Mouse (Mus musculus) hindlimb bud, embryonic 11.5 days (tissue): ENCODE measurements around the gene C87414.
"Not testable (repeated sequence)": the region's sequence is repeated elsewhere in the genome, so short reads cannot be mapped to it uniquely, and the experiment has no call there.

Source experiments
- DNase-seq: peaks from one replicate; pipeline ENCODE4 v3.0.0-alpha.2; 2012; ENCODE audit warnings: low read depth, low spot score; ENCODE audit errors: extremely low spot score

C87414 gene

DNA sequence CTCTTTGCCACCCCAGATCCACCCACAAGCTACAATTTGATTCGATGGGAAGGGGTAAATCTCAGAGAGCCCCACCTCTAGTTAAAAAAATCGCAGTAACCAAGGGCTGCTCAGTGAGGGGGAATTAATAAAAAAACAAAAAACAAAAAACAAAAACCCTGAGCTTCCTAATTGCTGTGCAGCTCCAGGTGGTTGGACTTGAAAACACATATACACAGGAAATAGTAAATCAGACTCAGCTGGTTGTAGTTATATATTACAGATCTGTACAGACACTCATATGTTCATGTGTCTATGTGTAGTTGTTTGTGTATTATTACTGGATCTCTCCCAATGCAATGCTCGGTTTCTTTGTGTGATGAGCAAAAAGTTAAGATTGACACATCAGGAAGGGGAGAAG lies at the start of gene C87414:
Gene C87414 (minus strand): TSS at position 101 of the 400 bp plus-strand sequence.
- DNase-seq, result not testable (repeated sequence)

DNA sequence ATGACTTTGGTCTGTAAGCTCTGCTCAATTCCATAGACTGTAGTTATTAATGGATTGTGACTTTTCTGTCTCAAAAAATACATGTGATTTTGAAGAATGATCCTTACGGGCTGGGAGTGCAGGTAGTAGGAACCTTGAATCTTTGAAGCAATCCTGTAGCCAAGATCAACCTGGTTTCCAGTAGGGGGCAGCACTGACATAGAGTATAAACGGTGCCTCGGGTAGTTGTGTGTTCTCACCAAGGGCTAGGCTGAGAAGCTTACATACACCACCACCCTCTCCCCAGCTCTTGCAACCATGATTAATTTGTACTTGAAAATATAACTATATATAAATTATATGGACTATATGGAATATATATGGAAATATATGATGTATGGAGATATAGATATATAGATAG lies 13.3 kb upstream of the C87414 start:
- not testable (repeated sequence) for DNase-seq
